Mouse (Mus musculus) adrenal gland, adult 2 months (tissue): ENCODE results near the gene Zscan4f. TPM values are rescaled to one million over a fixed set of nuclear protein-coding genes. Genes with fewer than 3 reads are reported as not detected.
"Not testable (repeated sequence)": the region's sequence is repeated elsewhere in the genome, so short reads cannot be mapped to it uniquely, and the experiment has no call there.

Experiments
- DNase-seq: peaks from one replicate; pipeline ENCODE4 v3.0.0; 2021
- long read RNA-seq: library from polyadenylated mRNA; stranded (forward); transcript quantifications from one replicate; pipeline ENCODE4 v2.0.0, GENCODE M21; 2021
- microRNA-seq, 2 experiments: library from miRNA; unstranded; fragments of <30 nt; microRNA quantifications; one replicate each; pipeline ENCODE4 v1.2.0; 2021
- polyA plus RNA-seq: library from polyadenylated mRNA; depleted of rRNA; stranded (reverse); fragments of >200 nt; gene quantifications from 2 replicates; pipeline ENCODE4 v1.2.3, GENCODE M21; 2012; rRNA removed
- total RNA-seq, 2 experiments: library from RNA; stranded (reverse); gene quantifications; 2 replicates each; pipeline ENCODE4 v1.2.3; 2021

Zscan4f gene
- total RNA-seq (not detected), polyA plus RNA-seq (not detected in 2 replicates)
- long read RNA-seq = 0 reads

GRCm38 (mm10) chr7:11397615-11398014, at the start of gene Zscan4f:
Zscan4f (plus strand) TSS chr7:11397915.
- DNase-seq = not testable (repeated sequence)

- not testable (repeated sequence) for DNase-seq
Measured at GRCm38 (mm10) chr7:11384641-11385040, 13.1 kb upstream of the Zscan4f start.

Small RNA genes within 50 kb of the gene (microRNA-seq; reads per million reads assigned to microRNA genes)
- gene Gm23087 = 0 reads per million in 2 experiments

Other genes starting within 250 kb of the Zscan4f start
- not detected for gene Zscan4d, start 231.8 kb upstream of the Zscan4f start, total RNA-seq
- not detected in 2 replicates for gene Zscan4d, start 231.8 kb upstream of the Zscan4f start, polyA plus RNA-seq
- not detected for gene Zscan4e, start 87.2 kb upstream of the Zscan4f start, total RNA-seq
- gene Zscan4e, start 87.2 kb upstream of the Zscan4f start, polyA plus RNA-seq = not detected in 2 replicates
- gene Zscan4-ps2, start 116.4 kb downstream of the Zscan4f start, total RNA-seq = not detected
- not detected in 2 replicates for gene Zscan4-ps2, start 116.4 kb downstream of the Zscan4f start, polyA plus RNA-seq
- not detected for gene Zscan4-ps3, start 211.4 kb downstream of the Zscan4f start, total RNA-seq
- not detected in 2 replicates for gene Zscan4-ps3, start 211.4 kb downstream of the Zscan4f start, polyA plus RNA-seq